Mouse (Mus musculus) embryo, embryonic 9.5 days (tissue): ENCODE data around the gene Sbf2.
"Not testable (repeated sequence)": the region's sequence is repeated elsewhere in the genome, so short reads cannot be mapped to it uniquely, and the experiment has no call there.

Experiments
- DNase-seq: peaks from one replicate; pipeline ENCODE4 v3.0.0-alpha.2; 2017; ENCODE audit errors: extremely low spot score

The Sbf2 gene

DNA sequence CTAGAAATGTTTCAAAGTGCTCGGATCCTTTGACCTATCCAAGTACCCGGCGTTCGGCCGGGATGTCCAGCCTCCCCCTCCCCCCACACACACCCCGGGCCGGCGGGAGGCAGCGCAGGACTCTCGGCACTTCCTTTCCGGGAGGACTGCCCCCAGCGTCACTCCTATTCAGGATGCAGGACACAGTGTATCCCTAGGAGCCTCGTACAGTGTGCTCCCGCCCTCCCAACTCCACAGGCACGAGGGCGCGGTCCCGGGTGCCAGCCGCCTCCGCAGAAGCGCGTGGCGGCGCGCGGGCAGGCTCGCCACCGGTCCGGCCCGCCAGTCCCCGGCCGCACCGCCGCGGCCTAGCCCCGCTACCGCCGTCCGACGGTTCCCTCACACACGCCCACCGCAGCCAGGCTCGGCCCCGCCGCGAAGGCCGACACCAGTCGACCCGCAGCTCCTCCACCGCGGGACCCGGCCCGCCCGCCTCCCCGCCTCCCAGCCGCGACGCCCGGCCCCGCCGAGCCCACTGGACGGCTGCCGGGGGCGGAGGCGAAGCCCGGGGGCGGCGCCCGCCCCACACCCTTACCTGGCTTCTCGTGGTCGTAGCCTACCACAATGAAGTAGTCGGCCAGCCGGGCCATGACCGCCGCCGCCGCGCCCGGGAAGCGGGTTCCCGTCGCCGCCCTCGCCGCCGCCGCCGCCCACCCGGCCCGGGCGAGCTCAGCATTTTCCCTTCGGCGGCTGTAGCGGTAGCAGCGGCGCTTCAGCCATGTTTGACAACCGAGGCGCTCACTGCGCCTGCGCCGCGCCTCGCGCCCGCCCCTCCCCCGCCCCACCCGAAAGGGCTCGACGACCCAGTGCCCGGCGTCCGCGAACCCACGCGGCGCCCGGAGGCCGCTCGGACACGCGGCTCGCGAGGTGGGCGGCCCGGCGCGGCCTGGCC lies at the start of gene Sbf2:
TSS of gene Sbf2 (minus strand) at position 790 of the 931 bp plus-strand sequence.
- peak; percentile 94 for DNase-seq

DNA sequence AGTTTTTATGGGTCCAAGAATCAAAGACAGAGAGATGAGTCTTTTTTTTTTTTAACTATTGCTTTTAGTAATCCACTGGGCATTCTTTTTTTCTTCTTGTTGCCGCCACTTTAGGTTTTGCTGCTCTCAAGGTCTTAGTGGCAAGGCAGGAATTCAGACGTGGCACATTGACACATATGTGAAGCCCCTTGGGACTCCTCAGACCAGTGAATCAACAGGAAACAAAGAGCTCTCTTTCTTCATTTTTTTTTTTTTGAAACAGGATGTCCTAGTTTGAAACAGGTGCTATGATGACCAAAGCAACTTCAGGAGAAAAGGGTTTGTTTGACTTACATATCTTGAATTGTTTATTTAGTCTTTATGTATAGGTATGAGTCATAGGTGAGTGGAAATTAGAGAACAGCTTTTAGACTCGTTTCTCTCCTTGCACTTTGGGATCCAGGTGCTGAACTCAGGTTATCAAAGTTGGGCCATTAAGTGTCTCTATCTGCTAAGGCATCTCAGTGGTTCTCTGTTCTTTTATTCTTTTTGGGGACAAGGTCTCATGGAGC lies 43.7 kb upstream of the Sbf2 start:
- DNase-seq = no peak

DNA sequence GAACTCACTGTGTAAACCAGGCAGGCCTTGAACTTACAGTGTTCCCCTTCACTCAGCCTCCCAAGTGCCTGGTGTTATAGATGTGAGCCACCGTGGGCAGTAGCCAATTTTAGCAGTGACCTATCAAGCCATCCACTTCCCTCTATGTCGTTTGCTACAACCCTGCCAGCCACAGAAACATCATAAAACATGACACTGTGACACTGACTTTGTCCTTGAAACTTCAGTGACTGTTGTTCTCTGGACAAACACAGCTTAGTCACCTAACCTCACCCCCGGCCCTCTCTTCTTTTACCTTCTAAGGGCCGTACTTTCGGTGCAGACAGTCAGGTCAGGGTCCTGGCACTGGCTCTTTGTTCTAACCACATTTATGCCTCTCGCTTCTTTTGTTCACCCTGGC lies 41.2 kb upstream of the Sbf2 start:
- no peak for DNase-seq

DNA sequence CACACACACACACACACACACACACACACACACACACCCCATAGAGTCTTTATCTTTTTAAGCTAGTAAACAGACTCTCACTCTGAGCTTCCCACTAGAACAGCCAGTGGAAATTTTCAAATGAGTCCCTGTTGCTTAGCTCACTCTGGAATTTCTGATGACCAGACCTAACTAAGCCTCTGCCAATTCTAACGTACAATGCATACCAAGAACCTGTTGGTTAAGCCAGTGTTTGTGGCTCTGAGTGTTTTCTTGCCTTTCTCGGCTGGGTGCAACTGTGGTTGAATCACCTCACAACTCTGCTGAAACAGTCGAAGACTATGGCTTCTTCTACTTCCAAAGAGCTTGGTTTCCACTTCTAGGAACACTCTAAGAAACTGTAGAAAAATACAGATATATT lies 40.5 kb upstream of the Sbf2 start:
- DNase-seq = no peak

DNA sequence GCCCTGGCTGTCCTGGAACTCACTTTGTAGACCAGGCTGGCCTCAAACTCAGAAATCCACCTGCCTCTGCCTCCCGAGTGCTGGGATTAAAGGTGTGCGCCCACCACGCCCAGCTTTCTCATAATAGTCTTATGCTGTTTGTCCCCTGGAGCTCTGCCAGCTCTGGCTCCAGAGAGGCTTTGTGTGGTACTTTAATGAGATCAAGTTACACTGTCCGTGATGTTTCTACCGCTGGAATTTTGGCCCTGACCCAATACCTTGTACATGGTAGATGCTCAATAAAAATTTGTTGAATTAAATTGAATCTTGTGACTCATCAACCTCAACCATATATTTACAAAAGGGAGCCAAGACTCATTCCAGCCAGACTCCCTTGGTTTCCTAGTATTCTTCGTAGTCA lies 36.4 kb upstream of the Sbf2 start:
- no peak for DNase-seq

DNA sequence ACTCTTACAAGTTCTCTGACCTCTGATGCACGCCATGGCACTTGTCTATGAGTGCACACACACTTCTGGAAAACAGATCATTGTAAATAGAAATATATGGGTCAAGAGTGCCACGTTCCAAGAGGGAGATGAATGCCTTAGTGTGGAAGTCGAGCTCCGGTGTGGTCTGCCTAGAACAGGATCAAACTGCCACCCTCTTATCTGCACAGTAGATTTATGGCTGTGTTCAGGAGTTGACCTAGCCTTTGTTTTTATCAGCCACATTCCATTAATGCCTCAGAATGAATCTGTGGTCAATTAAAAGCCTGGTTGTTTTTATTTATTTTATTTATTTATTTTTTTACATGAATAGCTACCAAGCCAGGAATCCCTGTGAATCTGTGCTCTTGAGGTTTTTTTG lies 35.8 kb upstream of the Sbf2 start:
- no peak for DNase-seq

DNA sequence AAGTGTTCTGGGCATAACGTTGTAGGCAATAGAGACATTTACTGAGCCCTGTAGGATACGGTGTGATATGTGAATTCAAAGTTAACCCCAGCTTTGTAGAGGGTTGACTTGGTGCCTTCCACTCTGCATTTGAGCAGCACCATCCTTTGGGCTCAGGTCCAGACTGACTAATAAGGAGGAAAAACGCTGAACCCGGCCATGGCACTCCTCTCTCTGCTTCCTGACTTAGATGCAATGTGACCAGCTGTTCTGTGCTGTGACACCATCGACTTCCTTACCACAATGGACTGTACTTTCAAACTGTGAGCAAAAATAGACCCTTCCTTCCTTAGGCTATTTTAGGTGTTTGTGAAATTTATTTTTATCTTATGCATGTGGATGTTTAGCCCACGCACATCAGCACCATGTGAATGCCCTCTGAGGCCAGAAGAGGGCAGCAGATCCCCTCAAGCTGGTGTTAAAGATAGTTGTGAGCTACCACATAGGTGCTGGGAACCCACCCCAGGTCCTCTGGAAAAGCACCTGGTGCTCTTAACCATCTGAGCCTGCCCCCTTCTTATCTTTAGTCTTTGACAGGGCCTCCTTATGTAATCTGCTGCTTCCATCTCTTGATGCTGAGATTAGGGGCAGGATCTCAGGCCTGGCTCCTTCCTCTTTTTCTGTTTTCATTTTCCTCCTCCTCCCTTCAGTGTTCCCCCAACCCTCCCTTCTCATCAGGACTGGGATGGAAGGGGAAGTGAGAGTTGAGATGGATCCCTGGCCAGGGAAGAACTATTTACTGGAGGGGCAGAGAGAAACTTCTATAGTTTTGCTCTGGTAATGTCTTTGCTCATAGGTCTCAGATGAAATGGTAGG lies 34.6 kb upstream of the Sbf2 start:
- no peak for DNase-seq

DNA sequence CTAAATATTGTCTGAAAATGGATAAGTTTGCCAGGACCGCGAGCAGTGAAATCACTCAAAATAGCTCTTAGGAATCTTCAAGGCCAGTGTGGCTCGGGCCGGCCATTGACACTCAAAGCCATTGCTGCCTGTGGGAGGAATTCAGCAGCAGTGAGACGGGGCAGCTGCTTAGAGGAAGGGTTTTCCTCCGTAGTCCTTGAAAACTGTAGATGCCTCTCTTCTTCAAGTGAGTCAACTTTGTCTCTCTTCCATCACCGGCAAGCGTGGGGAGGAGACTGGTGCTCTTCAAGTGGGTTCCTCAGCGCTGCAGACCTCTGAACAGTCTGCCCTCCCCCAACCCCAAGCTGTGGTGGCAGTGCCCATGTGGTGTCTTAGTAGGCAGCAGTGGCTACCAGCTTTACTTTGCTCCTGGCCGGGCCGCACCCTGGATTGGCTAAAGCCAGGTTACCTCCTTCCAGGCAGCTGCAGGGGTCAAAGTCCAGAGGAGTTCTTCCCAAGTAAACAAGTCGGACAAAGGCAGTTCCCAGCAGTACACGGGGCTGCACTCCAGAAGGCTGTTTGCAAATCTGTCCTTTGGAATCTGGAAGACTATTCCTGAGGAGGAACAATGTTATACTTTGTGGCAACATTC lies 33.8 kb upstream of the Sbf2 start:
- no peak for DNase-seq

DNA sequence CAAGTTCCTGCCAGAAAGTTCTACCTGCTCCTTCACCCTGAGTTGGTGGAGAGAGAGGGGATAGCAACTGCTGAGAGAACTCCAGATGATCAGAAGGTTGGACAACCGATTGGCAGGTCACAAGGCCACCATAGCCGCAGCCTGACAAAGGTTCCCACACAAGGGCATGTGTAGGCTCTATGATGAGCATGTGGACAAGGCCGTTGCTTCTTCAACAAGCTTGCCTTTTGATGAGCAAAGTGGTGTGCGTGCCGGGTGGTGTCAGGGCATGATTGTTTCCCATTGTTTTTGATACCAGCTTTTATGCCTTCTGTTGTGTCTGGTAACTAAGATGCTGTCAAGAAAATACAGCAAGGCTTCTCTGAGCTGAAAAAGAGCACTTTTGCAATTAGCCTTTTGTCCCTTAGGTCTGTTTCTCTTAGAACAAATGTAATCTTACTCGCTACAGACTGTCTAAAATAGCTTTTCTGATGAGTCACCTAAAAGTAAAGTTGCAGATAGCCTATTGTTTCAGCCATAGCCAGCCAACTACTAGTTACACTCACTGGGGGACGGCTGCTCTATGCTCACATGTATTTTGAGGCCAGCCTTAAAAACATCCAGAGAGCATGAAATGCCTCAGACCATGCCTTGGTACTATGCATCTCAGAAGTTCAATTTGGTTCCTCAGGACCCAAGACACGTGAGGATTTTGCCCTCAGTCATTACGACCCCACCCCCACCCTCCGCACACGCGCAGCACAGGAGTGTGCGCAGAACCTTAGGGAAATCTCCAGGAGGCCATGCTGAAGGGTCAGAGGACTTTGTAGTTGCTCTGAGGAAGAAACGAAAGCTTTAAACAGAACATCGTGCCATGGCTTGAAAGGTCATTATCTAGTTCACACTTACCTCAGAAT lies 33.1 kb upstream of the Sbf2 start:
- DNase-seq = no peak

DNA sequence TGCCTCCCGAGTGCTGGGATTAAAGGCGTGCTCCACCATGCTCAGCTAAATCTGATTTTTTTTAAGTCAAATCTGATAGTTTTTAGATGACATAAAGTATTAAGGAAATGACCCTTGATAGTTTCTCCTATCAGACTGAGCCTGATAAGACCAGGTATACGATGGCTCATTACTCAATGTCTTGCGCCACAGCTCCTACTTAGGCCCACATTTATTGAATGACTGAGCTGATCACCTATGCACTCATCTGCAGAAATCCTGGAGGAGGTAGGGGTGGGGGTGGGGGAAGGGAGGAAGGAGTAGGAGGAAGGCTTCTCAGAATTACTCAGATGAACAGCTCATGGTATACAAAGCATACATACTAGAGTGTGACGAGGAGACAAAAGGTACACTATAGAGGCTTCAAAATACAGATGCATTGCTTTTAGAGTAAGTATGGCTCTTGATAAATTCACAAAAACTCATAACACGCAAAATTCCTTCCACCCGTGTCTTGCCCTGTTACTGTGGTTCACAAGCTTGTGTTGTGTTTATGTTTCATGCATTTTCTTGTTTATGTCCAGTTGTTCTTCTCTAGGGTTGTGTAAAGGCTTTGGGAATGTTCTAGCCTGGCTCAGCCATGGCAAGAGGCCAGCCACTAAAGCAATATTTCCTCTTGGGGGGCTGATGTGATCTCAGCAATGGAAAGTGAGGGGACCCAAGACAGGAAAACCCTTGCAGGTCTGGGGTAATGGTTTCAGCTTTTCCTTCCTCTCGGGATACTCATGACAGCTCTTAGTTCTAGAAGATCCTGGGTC lies 32.1 kb upstream of the Sbf2 start:
- no peak for DNase-seq

DNA sequence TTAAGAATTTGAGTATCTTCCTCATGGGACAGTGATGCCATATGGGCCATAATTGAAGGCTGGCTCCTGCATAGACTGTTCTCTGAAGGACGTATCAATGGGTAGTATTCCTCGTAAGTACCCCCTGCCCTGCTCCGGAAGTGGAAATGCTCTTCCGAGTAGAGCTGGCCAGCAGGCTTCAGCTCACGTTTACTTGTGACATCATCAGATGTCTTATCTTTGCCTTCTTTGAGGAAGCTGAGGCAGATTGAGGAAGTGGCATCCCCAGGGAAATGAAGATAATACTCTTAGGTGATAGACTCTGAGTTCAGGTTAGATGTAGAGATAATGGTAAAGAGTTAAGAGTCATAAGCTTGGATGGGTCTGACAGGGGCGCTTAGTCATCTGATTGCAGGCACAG lies 31.1 kb upstream of the Sbf2 start:
- DNase-seq = no peak

DNA sequence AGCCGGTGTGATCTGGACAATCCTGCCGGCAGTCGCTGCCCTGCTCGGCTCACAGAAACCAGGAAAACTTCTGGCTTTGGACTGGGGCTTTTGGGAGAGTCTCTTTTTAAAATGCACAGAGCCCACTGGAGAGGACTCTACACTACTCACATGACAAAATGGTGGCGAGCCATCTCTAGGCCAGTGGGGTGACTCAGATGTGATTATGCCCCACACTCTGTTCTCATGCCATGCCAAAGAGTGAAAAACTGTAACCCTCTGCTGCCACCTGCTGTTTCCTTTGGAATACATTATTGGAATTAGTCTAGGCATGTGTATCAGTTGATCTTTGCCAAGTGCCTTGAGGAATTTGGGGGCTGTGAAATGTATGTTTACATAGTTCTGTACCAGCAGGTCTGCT lies 30.6 kb upstream of the Sbf2 start:
- DNase-seq = peak; percentile 73

DNA sequence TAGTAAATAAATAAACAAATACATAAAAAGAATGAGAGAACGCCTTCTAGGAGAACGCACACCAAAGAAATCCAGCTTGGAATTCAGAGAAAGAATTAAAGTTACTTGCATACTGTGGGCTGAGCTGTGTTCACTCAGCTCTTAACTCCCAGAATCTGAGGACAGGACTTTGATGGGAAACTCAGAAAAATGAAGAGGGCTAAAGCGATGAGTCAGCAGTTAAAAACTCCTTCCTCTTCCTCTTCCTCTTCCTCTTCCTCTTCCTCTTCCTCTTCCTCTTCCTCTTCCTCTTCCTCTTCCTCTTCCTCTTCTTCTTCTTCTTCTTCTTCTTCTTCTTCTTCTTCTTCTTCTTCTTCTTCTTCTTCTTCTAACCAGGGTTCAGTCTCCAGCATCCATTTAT lies 25.2 kb upstream of the Sbf2 start:
- not testable (repeated sequence) for DNase-seq

DNA sequence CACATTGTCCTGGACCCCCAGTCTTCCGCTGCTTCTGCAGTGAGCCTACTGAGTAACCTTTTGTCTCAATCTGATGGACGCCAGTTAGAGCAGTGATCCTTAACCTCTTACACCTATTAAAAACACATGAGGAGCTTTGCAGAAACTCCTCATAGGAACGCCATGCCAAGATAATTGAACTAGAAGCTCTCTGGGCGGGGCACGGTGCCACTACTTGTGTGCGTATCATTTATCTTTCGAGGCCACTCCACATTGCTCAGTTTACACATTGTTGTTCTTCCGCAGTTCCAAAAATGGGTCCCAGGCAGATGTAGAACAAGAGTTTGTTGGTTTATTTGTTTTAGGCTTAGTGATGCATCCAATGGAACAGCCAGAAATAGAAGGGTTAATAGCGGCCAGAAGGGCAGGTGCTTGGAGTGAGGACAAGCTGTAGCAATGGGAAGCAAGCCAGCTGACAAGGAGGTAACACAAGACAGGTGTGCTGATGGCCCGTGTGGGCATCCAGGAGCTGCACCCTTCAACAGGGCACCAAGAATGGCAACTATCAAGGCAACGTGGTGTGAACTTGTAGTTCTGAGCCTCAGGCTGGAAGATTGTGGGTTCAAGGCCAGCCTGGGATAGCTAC lies 24.7 kb upstream of the Sbf2 start:
- DNase-seq = no peak

DNA sequence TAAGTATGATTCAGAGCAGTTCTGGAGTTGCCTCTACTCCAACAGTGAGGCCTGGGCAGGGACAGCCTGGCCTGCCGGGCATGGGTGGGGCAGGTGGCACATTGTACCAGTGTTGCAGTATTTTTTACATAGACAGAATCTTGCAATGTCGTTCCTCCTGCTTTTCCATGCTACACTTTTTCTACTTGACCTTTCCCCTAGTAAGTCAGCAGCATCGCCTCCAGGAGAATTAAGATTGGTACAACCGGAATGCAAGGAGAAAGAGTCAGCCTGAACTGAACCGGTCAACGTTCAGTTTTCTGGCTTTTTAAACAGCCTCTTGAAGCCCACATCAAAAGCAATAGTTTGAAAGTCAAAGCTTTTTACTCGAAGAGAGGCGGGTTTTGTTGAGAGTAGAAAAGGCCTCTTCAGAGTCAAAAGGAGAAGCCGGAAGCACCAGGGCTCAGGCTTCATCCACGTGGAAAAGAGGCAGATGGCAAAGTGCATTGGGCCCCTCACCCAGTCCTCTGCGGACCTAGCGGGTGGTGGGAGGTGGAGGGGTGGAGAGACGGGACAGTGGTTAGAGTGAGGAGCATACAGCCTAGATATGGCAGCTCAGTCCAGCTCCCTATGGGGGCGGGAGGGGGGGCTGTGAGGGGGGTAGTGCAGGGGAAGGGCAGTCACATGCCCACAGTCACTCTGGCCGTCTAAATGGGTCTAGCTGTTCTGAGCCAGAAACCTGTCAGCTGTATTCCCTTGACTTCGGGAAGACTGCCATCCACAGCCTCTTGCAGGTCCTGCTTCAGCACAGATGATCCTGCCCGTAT lies 23.8 kb upstream of the Sbf2 start:
- no peak for DNase-seq

DNA sequence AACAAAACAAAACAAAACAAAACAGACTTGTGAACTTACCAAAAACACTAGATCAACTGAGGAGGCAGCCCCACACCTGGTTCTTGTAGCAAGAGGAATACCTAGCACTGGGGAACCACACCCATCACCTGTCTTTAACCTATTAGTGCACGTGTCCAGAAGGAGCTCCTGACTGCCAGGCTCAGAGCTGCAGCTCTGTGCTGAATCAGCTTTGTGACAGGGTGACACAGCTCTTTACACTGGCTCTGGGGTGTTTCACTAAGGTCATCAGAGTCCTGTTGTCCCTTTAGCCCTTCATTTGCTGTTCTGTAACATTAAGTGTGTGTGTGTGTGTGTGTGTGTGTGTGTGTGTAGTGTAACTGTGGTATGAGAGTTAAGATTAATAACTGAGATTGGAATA lies 21.8 kb upstream of the Sbf2 start:
- DNase-seq = no peak

DNA sequence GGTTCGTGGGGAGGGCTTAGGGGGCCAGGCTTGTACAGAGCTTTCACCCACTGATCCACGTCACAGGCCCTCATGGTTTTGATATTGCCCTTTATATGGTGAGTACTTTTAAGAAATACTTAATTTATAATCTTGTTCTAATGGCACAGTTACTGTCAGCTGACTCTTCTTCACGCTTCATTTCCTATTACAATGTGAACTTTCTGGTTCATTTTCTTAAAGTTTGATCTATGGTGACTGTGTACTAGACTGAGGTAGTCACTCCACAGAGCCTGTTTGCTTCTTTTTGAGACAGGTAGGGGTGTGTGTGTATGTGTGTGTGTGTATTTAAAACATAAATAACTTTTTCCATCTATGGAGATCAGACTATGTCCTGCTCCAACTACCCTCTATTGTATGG lies 21.2 kb upstream of the Sbf2 start:
- no peak for DNase-seq

DNA sequence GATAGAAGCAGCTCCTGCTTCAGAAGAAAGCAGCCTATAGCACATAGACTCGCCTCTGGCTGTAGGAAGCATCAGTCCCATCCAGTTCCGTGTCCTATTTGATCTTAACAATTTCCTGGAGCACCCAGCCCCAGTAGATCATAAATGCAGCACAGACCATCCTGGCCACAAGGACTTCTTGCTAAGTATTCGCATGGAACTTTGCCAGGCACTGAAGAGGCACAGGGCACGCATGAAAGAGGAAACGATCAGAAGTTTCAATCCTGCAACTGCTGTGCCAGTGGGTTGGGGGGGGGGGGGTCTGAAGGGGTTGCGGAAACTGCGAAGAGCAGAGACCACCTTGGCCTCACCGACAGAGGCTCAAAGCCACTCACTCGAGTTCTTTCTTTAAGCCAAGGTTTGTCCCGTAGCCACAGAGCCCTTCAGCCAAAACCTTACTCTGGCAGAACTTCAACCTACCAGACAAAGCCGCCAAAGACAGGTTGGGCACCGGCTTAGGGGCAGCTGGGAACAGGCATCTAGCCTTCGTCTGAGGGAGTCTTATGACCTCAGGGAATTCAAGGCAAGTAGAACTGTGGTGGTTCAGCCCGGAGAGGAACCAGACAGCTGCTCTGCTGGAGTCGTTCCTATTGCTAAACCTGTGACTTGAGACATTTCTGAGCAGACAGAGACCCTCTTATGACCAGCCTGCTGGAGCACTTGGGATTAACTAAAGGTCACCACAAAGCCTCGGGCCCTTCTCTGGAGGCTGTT lies 16.6 kb upstream of the Sbf2 start:
- no peak for DNase-seq
